Mouse (Mus musculus) C2C12 (cell line): ENCODE results near the gene 1600014C23Rik. TPM values are rescaled to one million over a fixed set of nuclear protein-coding genes. Genes with fewer than 3 reads are reported as not detected.

Source experiments
- H3K27me3 ChIP-seq: one replicate; pipeline ENCODE4 v1.6.1; 2011; ENCODE audit not compliant: control insufficient read depth, insufficient read depth, insufficient read length
- H3K36me3 ChIP-seq: one replicate; pipeline ENCODE4 v1.6.1; 2011; ENCODE audit not compliant: control insufficient read depth, insufficient read depth
- H3K4me3 ChIP-seq: one replicate; pipeline ENCODE4 v1.5.1; 2011; ENCODE audit warnings: mild to moderate bottlenecking, control low read depth; ENCODE audit not compliant: poor library complexity, insufficient read depth, severe bottlenecking
- H3K79me2 ChIP-seq: one replicate; pipeline ENCODE4 v1.6.1; 2011; ENCODE audit not compliant: control insufficient read depth, insufficient read depth
- H3K79me3 ChIP-seq: one replicate; pipeline ENCODE4 v1.6.1; 2011; ENCODE audit warnings: low read depth, control low read depth
- H3ac ChIP-seq: one replicate; pipeline ENCODE3; 2011; ENCODE audit warnings: low read depth; ENCODE audit not compliant: control insufficient read depth, insufficient read length
- CEBPB ChIP-seq: IDR thresholded peaks from one replicate; pipeline ENCODE4 v1.6.1; 2011; ENCODE audit warnings: low read depth, mild to moderate bottlenecking, control low read depth, moderate library complexity
- CTCF ChIP-seq: IDR thresholded peaks from one replicate; pipeline ENCODE4 v1.5.1; 2011; ENCODE audit not compliant: control insufficient read depth, insufficient read depth, insufficient read length
- FOSL1 ChIP-seq: IDR thresholded peaks from one replicate; pipeline ENCODE4 v1.8.0; 2011; ENCODE audit warnings: mild to moderate bottlenecking, low read length; ENCODE audit not compliant: poor library complexity, insufficient read depth, severe bottlenecking
- MAX ChIP-seq: IDR thresholded peaks from one replicate; pipeline ENCODE4 v1.6.1; 2011; ENCODE audit warnings: mild to moderate bottlenecking, control low read depth
- MYOD1 ChIP-seq: IDR thresholded peaks from one replicate; pipeline ENCODE4 v1.6.1; 2011; ENCODE audit warnings: low read depth; ENCODE audit not compliant: control insufficient read depth, insufficient read length
- MYOG ChIP-seq: IDR thresholded peaks from one replicate; pipeline ENCODE4 v1.6.1; 2011; ENCODE audit not compliant: control insufficient read depth, insufficient read length; ENCODE audit errors: extremely low read depth
- USF1 ChIP-seq: IDR thresholded peaks from one replicate; pipeline ENCODE4 v1.6.1; 2011; ENCODE audit warnings: low read depth, mild to moderate bottlenecking, control low read depth, moderate library complexity
- polyA plus RNA-seq: library from polyadenylated mRNA; unstranded; fragments of >200 nt; fragmentation: generic; extraction: Trizol; gene quantifications from one replicate; pipeline ENCODE4 v1.2.1, GENCODE M21; 2012; ENCODE audit warnings: missing spikeins

Gene 1600014C23Rik
- polyA plus RNA-seq, 1 experiment: not detected

GRCm38 (mm10) chr17:45701236-45701591 is 32.4 kb downstream of the 1600014C23Rik start:
- Histone ChIP-seq H3K4me3 (no peak overlapping the region), H3K79me2 (peaks cover 15% of the 10 kb centered on the region), H3K27me3 (no peaks in the 10 kb centered on the region), H3ac (no peak overlapping the region), H3K79me3 (peaks cover 8% of the 10 kb centered on the region), H3K36me3 (peaks cover 30% of the 10 kb centered on the region)
- TF ChIP-seq MAX (no peak), FOSL1 (no peak), MYOD1 (no peak), USF1 (no peak), CEBPB (no peak), MYOG (no peak), CTCF (no peak)

- peaks cover 18% of the 10 kb centered on the region for H3K79me2 ChIP-seq
- H3ac ChIP-seq: no peak overlapping the region
- TF ChIP-seq USF1: no peak
- TF ChIP-seq MAX: no peak
- no peaks in the 10 kb centered on the region for H3K27me3 ChIP-seq
- peaks cover 8% of the 10 kb centered on the region for H3K79me3 ChIP-seq
- H3K36me3 ChIP-seq: peaks cover 31% of the 10 kb centered on the region
- H3K4me3 ChIP-seq: no peak overlapping the region
Observed at GRCm38 (mm10) chr17:45700496-45701235, 33.0 kb downstream of the 1600014C23Rik start.

GRCm38 (mm10) chr17:45699039-45699740 is 34.5 kb downstream of the 1600014C23Rik start:
- peaks cover 13% of the 10 kb centered on the region for H3K79me3 ChIP-seq
- peaks cover 31% of the 10 kb centered on the region for H3K36me3 ChIP-seq
- TF ChIP-seq FOSL1 (no peak), CEBPB (no peak), MAX (no peak), CTCF (no peak), MYOD1 (no peak), USF1 (no peak), MYOG (no peak)
- H3K27me3 ChIP-seq: no peaks in the 10 kb centered on the region
- peaks cover 24% of the 10 kb centered on the region for H3K79me2 ChIP-seq
- no peak overlapping the region for H3ac ChIP-seq
- no peak overlapping the region for H3K4me3 ChIP-seq

- TF ChIP-seq MYOG (no peak), FOSL1 (no peak), CEBPB (no peak), MAX (no peak), MYOD1 (no peak), CTCF (no peak), USF1 (no peak)
- Histone ChIP-seq H3K79me2 (peaks cover 32% of the 10 kb centered on the region), H3K27me3 (no peaks in the 10 kb centered on the region), H3K36me3 (peaks cover 31% of the 10 kb centered on the region), H3K79me3 (peaks cover 20% of the 10 kb centered on the region), H3K4me3 (no peak overlapping the region), H3ac (no peak overlapping the region)
Observed at GRCm38 (mm10) chr17:45698368-45698767, 35.3 kb downstream of the 1600014C23Rik start.

GRCm38 (mm10) chr17:45696981-45697380 is 36.7 kb downstream of the 1600014C23Rik start:
- peaks cover 46% of the 10 kb centered on the region for H3K79me2 ChIP-seq
- no peaks in the 10 kb centered on the region for H3K27me3 ChIP-seq
- H3K4me3 ChIP-seq: no peak overlapping the region
- TF ChIP-seq MAX (no peak), CTCF (no peak), USF1 (no peak), FOSL1 (no peak), MYOG (no peak), CEBPB (no peak), MYOD1 (no peak)
- H3K36me3 ChIP-seq: peaks cover 31% of the 10 kb centered on the region
- H3K79me3 ChIP-seq: peaks cover 32% of the 10 kb centered on the region
- H3ac ChIP-seq: no peak overlapping the region
